Mouse (Mus musculus) cerebellum, postnatal 25 days (tissue): ENCODE results near the gene Rcsd1.

Source experiments
- DNase-seq, 2 experiments: peaks; one replicate each; pipeline ENCODE4 v3.0.0; 2021; ENCODE audit warnings: mixed read lengths in 2 of 2

Rcsd1 gene

GRCm38 (mm10) chr1:165660774-165661173 lies 48.8 kb downstream of the Rcsd1 start:
- peak; percentile 51 to 73 for DNase-seq

- DNase-seq: peak; percentile 78 to 85
These were observed 51.0 kb downstream of the Rcsd1 start for GRCm38 (mm10) chr1:165658602-165659001.

GRCm38 (mm10) chr1:165655482-165655881 lies 54.1 kb downstream of the Rcsd1 start:
- no peak for DNase-seq

- DNase-seq: peak in 1 of 2 experiments; percentile 55
These were observed 54.5 kb downstream of the Rcsd1 start for GRCm38 (mm10) chr1:165655022-165655421.

- DNase-seq: peak; percentile 45 to 60
These were observed 56.3 kb downstream of the Rcsd1 start for GRCm38 (mm10) chr1:165653126-165653885.

- DNase-seq: no peak
These were observed 57.0 kb downstream of the Rcsd1 start for GRCm38 (mm10) chr1:165652507-165652906.

- DNase-seq: no peak
These were observed 58.4 kb downstream of the Rcsd1 start for GRCm38 (mm10) chr1:165651158-165651557.

GRCm38 (mm10) chr1:165645102-165645501 lies 64.5 kb downstream of the Rcsd1 start:
- DNase-seq: no peak

- no peak for DNase-seq
These were observed 65.8 kb downstream of the Rcsd1 start for GRCm38 (mm10) chr1:165643735-165644134.

GRCm38 (mm10) chr1:165642780-165643311 lies 66.7 kb downstream of the Rcsd1 start:
- DNase-seq: peak; percentile 76 to 79

GRCm38 (mm10) chr1:165641786-165642771 lies 67.5 kb downstream of the Rcsd1 start:
- peak; percentile 96 for DNase-seq

GRCm38 (mm10) chr1:165641271-165641771 lies 68.2 kb downstream of the Rcsd1 start:
- peak; percentile 79 to 80 for DNase-seq

GRCm38 (mm10) chr1:165636289-165636688 lies 73.3 kb downstream of the Rcsd1 start:
- DNase-seq: no peak

GRCm38 (mm10) chr1:165635055-165635897 lies 74.3 kb downstream of the Rcsd1 start:
- DNase-seq: no peak

- peak; percentile 99 to 100 for DNase-seq
These were observed 75.2 kb downstream of the Rcsd1 start, which contains the start of gene Mpzl1 for GRCm38 (mm10) chr1:165634151-165634884. Gene Mpzl1, minus strand, starts transcription at chr1:165634538.

GRCm38 (mm10) chr1:165633345-165633744 lies 76.2 kb downstream of the Rcsd1 start:
- DNase-seq: no peak

- peak; percentile 78 to 85 for DNase-seq
These were observed 78.4 kb downstream of the Rcsd1 start for GRCm38 (mm10) chr1:165631136-165631535.

- peak; percentile 59 to 67 for DNase-seq
These were observed 79.6 kb downstream of the Rcsd1 start for GRCm38 (mm10) chr1:165629975-165630374.

GRCm38 (mm10) chr1:165628603-165629002 lies 81.0 kb downstream of the Rcsd1 start:
- DNase-seq: no peak

- DNase-seq: no peak
These were observed 83.7 kb downstream of the Rcsd1 start for GRCm38 (mm10) chr1:165625896-165626295.

- DNase-seq: no peak
These were observed 84.5 kb downstream of the Rcsd1 start for GRCm38 (mm10) chr1:165625058-165625457.
